Mouse (Mus musculus): Measurements from ENCODE around the gene Tspan4.

The Tspan4 gene

DNA sequence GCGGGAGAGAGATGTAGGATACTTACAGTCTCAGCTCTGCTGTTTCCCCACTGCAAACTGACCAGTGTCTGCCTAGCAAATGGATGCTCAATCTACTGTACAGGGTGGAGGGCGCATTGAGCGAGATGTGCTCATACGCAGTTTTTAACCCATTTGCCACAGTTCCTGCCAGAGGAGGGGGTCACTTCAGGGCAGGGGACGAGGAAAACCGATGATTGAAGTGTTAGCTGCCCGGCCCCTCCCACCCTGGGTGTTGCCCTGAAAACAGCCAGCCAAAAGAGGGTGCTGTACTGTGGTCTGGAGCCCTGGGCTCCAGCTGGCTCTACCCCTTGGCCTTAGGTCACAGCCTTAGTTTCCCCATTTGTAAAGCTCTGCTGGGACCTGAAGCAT lies 1.9 kb downstream of the Tspan4 start:
- ATAC-seq (ENCODE audit: low TSS enrichment) = no peak

DNA sequence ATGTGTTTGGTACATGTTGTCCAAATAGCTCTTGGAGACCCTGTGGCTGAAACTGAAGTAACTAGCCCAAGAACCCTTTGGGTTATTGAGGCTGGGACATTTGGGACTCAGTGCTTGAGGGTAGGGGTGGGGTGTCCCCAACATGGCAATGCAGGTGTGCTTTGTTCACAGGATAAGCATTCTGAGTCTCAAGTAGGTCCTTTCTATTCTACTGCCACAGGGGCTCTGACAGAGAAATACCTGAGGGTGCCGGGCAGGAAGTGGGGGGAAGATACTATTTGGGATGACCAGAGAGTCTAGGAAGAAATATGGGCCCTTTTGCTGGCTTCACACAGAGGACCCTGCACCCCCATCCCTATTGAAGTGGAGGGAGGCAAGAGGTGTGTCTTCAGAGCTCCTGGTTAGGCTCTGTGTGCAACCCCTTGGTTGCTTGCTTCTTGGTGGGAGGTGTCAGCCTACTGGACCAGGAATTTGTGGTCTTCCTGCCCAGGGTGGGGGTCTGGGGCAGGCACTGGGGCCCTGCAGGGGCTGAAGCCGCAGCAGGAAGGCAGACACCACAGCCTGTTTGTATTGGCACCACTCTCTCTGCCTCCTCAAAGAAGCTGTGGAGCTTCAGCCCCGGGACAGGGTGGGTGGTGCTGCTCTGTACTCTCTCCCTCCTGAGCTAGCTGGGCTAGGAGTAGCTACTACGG lies 2.7 kb downstream of the Tspan4 start:
- no peak for ATAC-seq (ENCODE audit: low TSS enrichment)

DNA sequence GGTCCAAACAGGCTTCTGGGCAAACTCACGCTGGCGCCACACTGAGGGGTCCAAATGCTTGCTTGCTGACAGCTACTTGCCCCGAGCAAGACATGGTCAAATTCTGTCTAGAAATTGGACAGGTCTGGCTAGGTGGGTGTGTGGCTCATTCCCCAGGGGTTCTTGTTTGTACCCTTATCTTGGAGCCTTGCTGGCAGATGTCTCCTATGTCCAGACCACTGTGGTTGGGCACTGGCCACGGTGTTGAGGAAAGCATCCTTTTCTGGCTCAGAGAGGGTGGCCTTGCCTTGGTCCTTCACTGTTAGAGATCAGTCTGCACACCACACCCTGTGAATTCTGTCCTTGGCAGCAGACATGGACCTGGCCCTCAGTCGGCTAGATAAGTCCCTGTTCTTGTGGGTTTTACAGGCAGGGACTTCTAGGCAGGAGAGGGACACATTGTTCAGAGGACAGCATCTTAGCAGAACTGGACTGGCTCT lies 3.3 kb downstream of the Tspan4 start:
- ATAC-seq (ENCODE audit: low TSS enrichment) = no peak

DNA sequence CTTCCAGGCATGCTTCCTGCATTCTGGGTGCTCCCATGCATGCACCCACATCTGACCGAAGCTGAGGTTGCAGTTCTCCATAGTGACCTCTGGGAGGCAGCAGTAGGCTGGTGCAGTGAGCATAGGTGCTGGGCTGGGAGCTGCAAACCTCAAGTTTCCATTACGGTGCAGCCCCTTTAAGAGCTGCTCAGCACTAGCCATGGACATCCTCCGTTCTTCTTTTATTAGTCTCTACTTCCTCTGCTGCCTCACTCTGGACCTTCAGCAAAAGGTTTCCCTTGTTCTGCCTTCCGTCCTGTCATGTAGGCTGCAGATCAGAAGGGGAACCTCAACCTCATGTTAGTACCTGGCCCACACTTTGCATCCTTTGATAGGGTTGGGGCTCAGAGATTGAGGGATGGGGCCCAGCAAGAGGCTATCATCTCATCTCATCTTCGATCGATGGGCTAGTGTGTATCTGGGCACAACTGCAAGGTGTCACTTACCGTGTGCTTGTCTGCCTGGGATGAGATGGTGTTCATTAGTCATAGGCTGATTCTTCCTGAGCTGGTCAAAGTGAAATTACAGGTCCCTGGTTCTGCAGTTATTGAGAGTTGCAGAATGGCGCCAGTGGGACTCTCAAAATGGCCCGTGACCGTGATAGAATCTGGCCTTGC lies 5.9 kb downstream of the Tspan4 start:
- peak; percentile 52 for ATAC-seq (ENCODE audit: low TSS enrichment)

DNA sequence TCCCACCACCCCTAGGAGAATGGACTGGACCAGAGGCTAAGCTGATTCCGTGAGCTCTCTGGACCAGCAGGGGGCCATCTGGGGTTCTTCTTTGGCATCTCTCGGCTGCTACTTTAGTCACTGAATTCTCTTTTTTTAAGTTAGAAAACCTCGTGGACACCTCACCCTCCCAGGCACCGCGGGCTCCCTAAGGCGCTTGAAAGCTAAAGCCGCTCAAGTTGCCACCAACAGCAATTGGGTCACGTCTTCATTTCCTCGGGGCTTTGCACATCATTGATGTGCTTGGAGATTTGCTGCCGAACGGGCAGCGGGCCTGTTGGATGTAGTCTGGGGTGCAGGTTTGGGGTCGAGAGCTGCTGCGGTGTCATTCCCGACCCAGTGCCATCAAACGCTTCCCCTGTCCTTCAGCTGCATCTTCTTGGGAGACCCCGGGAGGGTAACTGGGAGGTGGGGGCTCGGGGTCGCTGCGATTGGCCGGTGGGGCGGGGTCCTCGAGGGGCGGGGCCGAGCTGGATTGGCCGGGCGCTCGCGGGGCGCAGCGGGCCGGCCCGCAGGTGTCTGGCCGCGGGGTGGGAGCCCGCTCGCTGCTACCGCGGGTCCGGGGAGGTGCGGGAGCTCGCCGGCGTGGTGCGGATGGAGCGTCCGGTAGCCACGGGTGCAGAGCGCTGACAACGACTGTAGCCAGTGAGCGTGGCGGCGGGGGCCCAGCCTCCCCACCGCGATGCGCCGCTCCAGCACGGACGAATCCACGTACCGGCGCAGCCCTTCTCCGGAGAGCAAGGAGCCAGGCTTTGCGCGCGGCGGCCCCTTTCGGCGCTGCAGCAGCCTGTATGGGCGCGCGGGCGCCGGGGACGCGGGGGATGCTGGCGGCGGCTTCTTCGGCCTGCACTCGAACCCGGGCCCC lies 6.7 kb downstream of the Tspan4 start:
- ATAC-seq (ENCODE audit: low TSS enrichment) = peak; percentile 24; the same call in 1 of the 2 replicates

DNA sequence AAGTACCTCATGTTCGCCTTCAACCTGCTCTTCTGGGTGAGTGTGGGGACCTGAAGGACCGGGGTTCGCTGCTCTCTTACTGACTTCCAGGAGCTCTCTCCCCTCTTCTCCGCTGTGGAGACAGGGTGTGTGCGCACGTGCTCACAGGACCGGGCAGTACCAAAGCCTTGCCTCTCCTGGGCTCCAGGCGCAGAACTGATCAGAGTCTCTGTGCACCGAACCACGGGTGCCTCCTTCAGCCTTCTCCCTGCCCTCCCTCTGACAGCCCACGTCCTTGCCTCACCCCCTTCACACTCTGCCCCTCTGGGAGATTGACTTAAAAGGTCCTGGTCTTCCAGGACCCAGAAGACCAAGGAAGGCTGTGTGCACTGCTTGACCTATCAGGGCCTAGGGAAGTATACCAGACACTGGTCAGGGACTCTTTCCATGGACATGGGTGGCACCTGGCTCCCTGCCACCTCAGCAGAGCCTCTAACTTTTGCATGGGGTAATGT lies 7.5 kb downstream of the Tspan4 start:
- no peak for ATAC-seq (ENCODE audit: low TSS enrichment)

DNA sequence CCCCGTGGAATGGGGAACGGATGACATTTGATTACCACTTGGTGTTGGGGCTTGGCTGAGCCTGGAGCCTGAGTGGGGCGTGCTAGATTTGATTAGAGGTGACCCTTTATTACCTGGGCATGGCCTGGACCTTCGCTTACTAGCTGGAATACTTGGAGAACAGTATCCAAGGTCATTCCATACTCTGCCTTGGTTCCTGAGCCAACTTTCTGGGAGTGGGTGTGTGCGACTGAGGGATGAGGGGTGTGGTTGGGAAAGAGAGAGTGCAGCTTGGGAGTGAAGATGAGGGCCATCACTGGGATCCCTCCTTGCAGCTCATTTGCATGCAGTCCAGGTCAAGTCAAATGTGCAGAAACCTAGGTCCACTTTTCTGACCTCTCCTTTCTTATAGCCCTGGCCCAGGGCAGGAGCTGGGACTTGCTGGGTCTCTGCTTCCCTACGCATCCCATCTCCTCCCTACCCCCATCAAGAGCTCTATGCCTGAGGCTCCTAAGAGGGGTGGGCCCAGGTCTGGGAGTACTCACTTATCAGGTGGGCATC lies 8.1 kb downstream of the Tspan4 start:
- ATAC-seq (ENCODE audit: low TSS enrichment) = no peak

DNA sequence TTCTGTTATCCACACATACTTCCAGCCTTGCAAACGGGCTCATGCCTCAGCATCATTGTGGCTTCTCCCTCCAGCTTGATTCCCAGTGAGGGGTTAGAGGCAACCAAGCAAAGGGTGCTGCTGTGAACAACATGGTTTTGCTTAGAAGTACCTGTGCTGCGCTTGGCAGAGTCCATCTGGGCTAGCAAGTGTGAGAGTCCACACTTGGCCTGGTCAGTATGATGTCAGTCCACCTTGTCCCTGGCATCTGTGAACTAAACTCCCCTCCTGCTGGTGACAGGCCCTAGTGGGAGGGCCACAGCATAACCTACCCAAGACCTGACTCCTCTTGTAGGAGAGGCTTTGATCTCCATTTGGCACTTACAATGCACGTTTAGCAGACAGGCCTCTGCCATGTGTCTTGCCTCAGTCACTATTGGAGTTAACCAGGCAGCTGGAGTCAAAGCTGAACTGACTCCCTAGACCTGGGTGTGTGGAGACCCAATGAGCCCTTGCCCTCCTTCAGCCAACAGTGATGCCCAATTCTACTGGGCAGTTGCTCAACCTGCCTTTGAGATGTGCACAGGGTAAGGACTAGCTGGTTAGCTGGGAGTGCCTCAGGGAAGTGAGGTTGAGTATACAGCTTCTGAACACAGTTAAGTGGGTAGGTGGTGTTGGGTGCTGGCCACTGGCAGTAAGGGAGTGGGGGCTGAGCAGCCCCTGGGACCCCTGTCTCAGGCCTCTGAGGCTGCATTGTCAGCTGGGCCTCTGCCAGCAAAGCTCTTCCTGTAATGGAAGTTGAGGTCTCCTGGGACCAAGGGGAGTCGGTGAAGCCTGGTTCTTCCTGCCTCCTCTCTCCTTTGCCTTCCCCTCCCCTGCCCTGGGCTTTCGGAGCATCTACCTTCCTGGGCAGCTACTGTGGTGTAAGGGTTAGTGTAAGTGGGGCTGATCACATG lies 9.4 kb downstream of the Tspan4 start:
- no peak for ATAC-seq (ENCODE audit: low TSS enrichment)

DNA sequence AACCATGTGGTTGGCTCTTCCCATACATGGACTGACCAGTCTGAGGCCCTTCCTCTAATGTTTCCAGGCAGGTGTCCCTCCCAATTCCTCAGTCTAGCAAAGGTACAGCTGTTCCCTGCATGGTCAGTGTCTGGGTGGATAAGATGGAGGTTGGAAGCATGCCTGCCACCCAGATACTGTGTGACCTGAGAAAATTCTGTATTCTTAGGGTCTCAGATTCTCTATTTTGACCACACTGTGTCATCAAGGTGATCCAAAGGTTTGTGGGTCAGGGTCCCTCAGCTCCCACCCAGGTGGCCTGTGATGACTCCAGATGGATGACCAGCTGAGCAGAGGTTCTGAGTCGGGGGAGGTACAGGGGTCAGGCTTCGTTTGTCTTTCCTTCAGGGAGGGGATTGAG lies 10.1 kb downstream of the Tspan4 start:
- ATAC-seq (ENCODE audit: low TSS enrichment) = no peak

DNA sequence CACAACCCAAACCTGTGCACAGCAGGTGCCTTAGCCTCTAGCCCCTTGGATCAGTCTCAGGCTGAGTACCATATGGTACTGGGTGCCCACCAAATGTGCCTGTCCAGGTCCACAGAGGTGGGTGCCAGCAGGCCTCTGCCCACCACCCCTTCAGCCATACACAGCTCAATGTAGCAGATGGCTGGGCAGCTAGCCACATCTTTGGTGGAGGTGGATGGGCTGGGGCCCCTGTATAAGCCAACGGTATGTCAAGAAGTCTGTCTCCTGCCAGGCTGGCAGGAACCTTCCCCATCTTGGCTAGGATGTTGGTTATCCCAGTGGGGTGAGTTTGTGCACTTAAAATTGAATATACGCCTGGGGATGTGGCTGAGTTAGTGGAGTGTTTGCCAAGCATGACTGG lies 10.6 kb downstream of the Tspan4 start:
- no peak for ATAC-seq (ENCODE audit: low TSS enrichment)

DNA sequence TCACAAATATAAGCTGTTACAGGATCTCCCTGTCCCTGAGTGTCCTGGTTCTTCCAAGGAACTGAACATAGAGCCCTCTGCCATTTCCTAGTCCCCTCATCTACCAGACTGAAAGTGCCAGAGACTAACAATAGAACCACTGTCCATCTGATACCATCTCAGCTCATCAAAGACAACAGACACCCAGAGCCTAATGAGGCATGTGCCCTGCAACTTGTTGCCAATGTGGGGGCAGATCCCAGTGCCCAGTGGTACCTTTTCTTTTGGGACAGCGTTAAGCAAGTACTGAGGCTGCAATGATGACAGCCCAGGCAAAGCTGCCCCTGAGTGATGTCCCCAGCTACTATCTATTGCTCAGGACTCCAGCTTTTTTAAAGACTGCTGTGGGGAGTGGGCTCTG lies 11.2 kb downstream of the Tspan4 start:
- no peak for ATAC-seq (ENCODE audit: low TSS enrichment)

DNA sequence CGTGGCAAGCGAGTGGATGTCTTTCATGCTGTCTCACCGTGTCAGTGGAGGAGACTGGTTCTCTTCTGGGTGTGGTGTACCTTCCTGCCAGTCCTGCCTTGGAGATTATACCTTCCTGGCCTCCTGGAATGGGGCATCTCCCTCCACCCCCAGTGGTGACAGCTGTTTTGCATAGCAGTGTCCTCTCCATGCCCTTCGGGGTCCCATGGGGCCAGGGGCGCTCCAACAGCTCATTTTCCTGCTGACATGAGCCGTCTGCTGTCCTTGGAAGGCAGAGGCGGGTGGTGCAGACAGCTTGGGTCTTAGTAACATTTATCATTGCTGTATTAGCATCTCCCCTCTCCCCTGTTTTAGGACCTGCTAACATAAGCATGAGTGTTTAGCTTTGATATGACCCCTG lies 12.1 kb downstream of the Tspan4 start:
- no peak for ATAC-seq (ENCODE audit: low TSS enrichment)

DNA sequence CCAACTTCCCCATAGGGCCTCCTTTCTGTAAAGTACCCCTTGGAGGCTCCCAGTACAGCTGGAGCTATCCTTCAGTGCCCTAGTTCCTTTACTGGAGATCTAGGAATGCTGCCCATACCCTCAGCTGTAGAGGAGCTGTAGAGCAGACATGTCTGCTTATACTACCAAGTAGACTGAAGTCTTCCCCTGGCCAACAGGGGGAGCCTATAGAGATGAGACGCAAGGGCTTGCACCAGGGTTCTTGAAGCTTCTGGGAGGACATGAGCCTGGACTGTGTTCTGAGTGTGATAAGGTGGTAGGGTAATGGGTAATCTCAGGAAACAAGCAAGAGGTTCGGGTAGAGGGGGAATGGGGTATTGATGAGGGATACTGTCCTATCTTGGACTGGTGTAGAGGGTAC lies 16.1 kb downstream of the Tspan4 start:
- no peak for ATAC-seq (ENCODE audit: low TSS enrichment)

DNA sequence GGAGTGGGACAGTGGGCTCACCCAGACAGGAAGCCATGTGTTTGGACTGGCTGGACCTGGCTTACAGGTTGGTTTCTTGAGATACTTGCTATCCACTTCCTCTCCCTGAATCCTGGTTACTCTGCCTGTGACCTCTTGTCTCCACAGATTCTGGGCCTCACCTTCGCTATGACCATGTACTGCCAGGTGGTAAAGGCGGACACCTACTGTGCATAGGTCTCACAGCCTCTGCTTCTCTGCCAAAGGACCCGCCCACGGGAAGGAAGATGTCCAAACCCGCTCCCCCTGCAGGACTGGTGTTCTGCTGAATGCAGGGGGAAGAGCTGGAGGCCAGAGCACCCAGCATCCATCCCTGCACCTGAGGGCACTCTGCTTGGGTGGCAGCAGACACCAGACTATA lies 17.7 kb downstream of the Tspan4 start:
- ATAC-seq (ENCODE audit: low TSS enrichment) = no peak

DNA sequence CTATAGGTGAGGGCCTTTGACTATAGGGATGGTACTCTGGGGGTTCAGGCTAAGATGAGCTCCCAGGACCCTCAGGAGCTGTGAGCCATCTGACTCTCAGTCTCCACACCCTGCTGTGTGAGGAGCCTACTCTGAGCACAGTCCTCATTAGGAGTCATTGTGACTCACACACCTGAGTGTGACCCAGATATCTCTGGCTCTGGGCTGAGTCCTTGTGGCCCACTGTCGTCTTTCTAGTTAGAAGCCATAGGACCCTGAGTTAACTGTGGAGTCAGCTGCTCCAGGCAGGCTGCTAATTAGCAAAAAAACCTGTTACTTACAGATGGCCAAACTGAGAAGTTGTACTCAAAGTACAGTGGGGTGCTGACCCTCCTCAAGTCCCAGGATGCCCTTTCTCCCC lies 18.7 kb downstream of the Tspan4 start:
- ATAC-seq (ENCODE audit: low TSS enrichment) = no peak

DNA sequence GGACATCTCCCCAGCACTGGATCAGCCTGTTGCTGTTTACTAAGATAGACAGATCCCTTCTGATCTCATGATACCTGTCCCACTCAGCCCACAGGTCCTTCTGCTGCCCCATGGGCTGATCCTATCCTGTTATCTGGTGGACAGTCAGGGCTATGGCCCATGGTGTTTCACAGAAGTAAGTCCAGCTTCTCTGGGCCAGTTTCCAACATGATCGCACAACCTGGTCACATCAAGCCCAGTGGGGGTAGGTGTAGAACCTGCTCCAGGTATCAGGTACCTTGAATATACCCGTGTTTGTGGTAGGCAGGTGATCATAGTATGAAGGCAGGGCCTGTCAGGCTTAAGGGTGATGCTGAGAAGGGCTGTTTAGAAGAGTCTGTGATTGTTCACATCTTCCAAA lies 20.3 kb downstream of the Tspan4 start:
- ATAC-seq (ENCODE audit: low TSS enrichment) = no peak

DNA sequence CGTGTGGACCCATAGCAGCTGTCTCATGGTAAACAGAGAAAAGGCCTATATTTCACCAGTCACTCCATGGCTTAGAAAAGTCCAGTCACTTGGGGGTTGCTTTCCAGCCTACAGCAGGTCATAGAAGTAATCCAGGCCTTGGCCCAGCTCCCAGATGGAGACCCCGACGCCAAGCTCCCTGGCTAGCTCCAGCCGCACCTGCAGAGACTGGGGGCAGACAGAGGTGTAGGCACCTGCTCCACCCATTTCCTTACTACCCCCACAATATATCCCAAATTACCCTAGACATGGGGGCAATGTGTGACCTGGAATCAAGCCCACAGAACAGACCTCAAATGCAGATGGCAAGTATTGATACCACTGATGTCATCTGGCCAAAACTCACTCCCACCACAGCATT lies 20.9 kb downstream of the Tspan4 start:
- no peak for ATAC-seq (ENCODE audit: low TSS enrichment)

DNA sequence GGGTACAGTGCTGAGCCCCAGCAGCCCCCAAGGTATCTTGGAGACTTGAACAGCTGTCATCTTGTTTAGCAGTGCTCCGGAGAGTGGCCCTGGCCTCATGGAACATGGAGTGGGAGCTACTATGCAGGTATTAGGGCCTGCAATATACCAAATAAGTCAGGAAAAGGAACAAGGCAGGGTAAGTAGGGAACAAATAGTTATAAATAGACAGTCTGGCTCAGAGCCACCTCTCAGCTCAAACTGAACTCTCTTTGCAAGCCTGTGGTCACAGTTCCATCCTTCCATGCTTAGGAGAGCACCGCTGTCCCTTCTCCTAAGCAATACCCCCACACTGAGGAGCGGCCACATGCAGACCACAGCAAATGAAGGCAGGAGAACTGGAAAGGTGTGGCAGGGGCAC lies 22.6 kb downstream of the Tspan4 start:
- no peak; the same call in 1 of the 2 replicates for ATAC-seq (ENCODE audit: low TSS enrichment)

DNA sequence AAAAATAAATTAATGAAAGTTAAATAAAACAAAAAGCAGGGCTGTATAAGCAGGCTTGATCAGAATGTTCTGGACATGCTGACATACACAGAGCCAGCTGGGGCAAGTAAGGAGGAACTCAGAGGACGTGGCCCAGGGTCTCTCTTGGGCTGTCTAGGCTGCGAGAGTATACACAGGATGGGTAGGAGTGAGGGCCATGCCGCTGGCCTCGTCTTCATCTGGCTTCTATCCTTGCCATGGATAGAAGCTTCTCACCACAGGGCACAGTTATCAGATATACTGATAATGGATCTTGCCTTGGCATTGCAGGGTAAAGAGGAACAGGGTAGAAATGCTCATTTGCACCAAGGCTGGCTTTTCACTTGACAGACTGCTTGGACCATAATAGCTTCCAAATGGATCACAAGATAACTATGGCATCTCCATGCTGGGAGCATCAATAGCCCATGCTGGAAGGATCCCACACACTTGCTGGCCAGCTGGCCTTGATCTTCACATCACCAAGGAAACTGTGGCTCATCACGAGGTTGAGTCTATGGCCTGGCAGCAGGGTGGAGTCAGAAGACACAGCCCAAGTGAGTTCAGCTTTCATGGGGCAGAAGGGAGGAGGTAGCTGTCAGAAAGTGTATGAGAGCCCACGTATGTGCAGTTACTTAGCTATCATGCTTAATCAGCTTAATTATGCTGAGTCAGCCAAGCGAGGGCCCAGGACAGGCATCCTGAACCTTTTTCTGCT lies 26.9 kb downstream of the Tspan4 start:
- no peak for ATAC-seq (ENCODE audit: low TSS enrichment)

DNA sequence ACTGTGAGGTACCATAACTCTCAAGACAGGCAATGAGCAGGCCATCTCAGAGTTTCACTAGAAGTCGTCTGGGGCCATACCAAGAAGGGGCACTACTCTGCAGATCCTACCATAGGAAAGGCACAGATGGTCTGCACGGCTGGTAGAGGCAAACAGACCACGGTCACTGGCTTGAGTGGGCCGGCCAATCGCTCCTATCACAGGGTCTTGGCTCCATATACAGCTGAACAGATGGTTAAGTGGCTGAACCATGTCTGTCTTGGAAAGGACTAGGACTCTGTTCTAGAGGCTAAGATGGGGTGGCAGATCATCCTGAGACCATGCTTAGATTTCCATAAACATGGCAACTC lies 27.5 kb downstream of the Tspan4 start:
- ATAC-seq (ENCODE audit: low TSS enrichment) = no peak

All from frontal cortex, adult (tissue).